Mouse (Mus musculus): Measurements from ENCODE around the gene Arhgap32. TPM values are rescaled to one million over a fixed set of nuclear protein-coding genes. Genes with fewer than 3 reads are reported as not detected.
"Not testable (repeated sequence)": the region's sequence is repeated elsewhere in the genome, so short reads cannot be mapped to it uniquely, and the experiment has no call there.

Arhgap32 gene
- polyA plus RNA-seq, 1 experiment, result 233 TPM

- WGBS, result 85% methylated on average over 1 of the region's 1 CpGs
- no peak for TF ChIP-seq POLR2A (IDR thresholded peaks at IDR 0.05; ENCODE audit: insufficient read depth, low read depth, low read length)
- no peak for TF ChIP-seq CTCF (IDR thresholded peaks at IDR 0.05; ENCODE audit: insufficient read depth, low read depth, low read length)
- Histone ChIP-seq H3K4me3 (ENCODE audit: insufficient read depth, low read depth, low read length) (no peak overlapping the region), H3K27ac (ENCODE audit: insufficient read depth, low read depth, low read length) (no peak overlapping the region), H3K4me1 (ENCODE audit: control insufficient read depth, insufficient read depth, low read length) (no peaks in the 10 kb centered on the region)
These were observed 4.2 kb downstream of the Arhgap32 start for GRCm38 (mm10) chr9:32120162-32120561.

GRCm38 (mm10) chr9:32121271-32121670 lies 5.3 kb downstream of the Arhgap32 start:
- WGBS, result 97% methylated on average over 13 of the region's 13 CpGs
- not testable (repeated sequence) for H3K27ac ChIP-seq (ENCODE audit: insufficient read depth, low read depth, low read length)

GRCm38 (mm10) chr9:32136195-32136594 lies 20.3 kb downstream of the Arhgap32 start:
- no peak overlapping the region for H3K27ac ChIP-seq (ENCODE audit: insufficient read depth, low read depth, low read length)
- H3K4me3 ChIP-seq (ENCODE audit: insufficient read depth, low read depth, low read length), result no peak overlapping the region
- peaks cover 4% of the 10 kb centered on the region; the same call in 1 of the 2 replicates for H3K4me1 ChIP-seq (ENCODE audit: control insufficient read depth, insufficient read depth, low read length)
- TF ChIP-seq CTCF (IDR thresholded peaks at IDR 0.05; ENCODE audit: insufficient read depth, low read depth, low read length) (no peak), POLR2A (IDR thresholded peaks at IDR 0.05; ENCODE audit: insufficient read depth, low read depth, low read length) (no peak)

More at GRCm38 (mm10) chr9:32121271-32121670, 5.3 kb downstream of the Arhgap32 start:
- not testable (repeated sequence) for H3K4me1 ChIP-seq (ENCODE audit: control insufficient read depth, insufficient read depth, low read length); H3K4me3 ChIP-seq (ENCODE audit: insufficient read depth, low read depth, low read length)

GRCm38 (mm10) chr9:32136680-32137295 lies 20.9 kb downstream of the Arhgap32 start:
- Histone ChIP-seq H3K4me3 (ENCODE audit: insufficient read depth, low read depth, low read length) (no peak overlapping the region), H3K27ac (ENCODE audit: insufficient read depth, low read depth, low read length) (no peak overlapping the region), H3K4me1 (ENCODE audit: control insufficient read depth, insufficient read depth, low read length) (peaks cover 4% of the 10 kb centered on the region; the same call in 1 of the 2 replicates)
- TF ChIP-seq CTCF (IDR thresholded peaks at IDR 0.05; ENCODE audit: insufficient read depth, low read depth, low read length), result no peak
- TF ChIP-seq POLR2A (IDR thresholded peaks at IDR 0.05; ENCODE audit: insufficient read depth, low read depth, low read length), result no peak
- 79% methylated on average over 11 of the region's 11 CpGs for WGBS

- 86% methylated on average over 14 of the region's 14 CpGs for WGBS
- H3K4me3 ChIP-seq (ENCODE audit: insufficient read depth, low read depth, low read length), result no peak overlapping the region
- peaks cover 4% of the 10 kb centered on the region; the same call in 1 of the 2 replicates for H3K4me1 ChIP-seq (ENCODE audit: control insufficient read depth, insufficient read depth, low read length)
- TF ChIP-seq CTCF (IDR thresholded peaks at IDR 0.05; ENCODE audit: insufficient read depth, low read depth, low read length) (no peak), POLR2A (IDR thresholded peaks at IDR 0.05; ENCODE audit: insufficient read depth, low read depth, low read length) (no peak)
- no peak overlapping the region for H3K27ac ChIP-seq (ENCODE audit: insufficient read depth, low read depth, low read length)
These were observed 21.9 kb downstream of the Arhgap32 start for GRCm38 (mm10) chr9:32137697-32138426.

- H3K4me3 ChIP-seq (ENCODE audit: insufficient read depth, low read depth, low read length), result no peak overlapping the region
- TF ChIP-seq POLR2A (IDR thresholded peaks at IDR 0.05; ENCODE audit: insufficient read depth, low read depth, low read length), result no peak
- TF ChIP-seq CTCF (IDR thresholded peaks at IDR 0.05; ENCODE audit: insufficient read depth, low read depth, low read length), result no peak
- H3K27ac ChIP-seq (ENCODE audit: insufficient read depth, low read depth, low read length), result no peak overlapping the region
- WGBS, result 98% methylated on average over 5 of the region's 5 CpGs
- peaks cover 4% of the 10 kb centered on the region; the same call in 1 of the 2 replicates for H3K4me1 ChIP-seq (ENCODE audit: control insufficient read depth, insufficient read depth, low read length)
These were observed 22.7 kb downstream of the Arhgap32 start for GRCm38 (mm10) chr9:32138616-32139015.

- 74% methylated on average over 5 of the region's 5 CpGs for WGBS
- Histone ChIP-seq H3K27ac (ENCODE audit: insufficient read depth, low read depth, low read length) (no peak overlapping the region), H3K4me3 (ENCODE audit: insufficient read depth, low read depth, low read length) (no peak overlapping the region), H3K4me1 (ENCODE audit: control insufficient read depth, insufficient read depth, low read length) (peaks cover 4% of the 10 kb centered on the region; the same call in 1 of the 2 replicates)
- TF ChIP-seq CTCF (IDR thresholded peaks at IDR 0.05; ENCODE audit: insufficient read depth, low read depth, low read length) (no peak), POLR2A (IDR thresholded peaks at IDR 0.05; ENCODE audit: insufficient read depth, low read depth, low read length) (no peak)
These were observed 23.7 kb downstream of the Arhgap32 start for GRCm38 (mm10) chr9:32139641-32140040.

- TF ChIP-seq CTCF (IDR thresholded peaks at IDR 0.05; ENCODE audit: insufficient read depth, low read depth, low read length) (no peak), POLR2A (IDR thresholded peaks at IDR 0.05; ENCODE audit: insufficient read depth, low read depth, low read length) (no peak)
- WGBS, result 79% methylated on average over 3 of the region's 3 CpGs
These were observed 26.9 kb downstream of the Arhgap32 start for GRCm38 (mm10) chr9:32142834-32143233.

GRCm38 (mm10) chr9:32143451-32143850 lies 27.5 kb downstream of the Arhgap32 start:
- H3K4me3 ChIP-seq (ENCODE audit: insufficient read depth, low read depth, low read length), result no peak overlapping the region
- H3K4me1 ChIP-seq (ENCODE audit: control insufficient read depth, insufficient read depth, low read length), result peaks cover 8% of the 10 kb centered on the region
- no peak for TF ChIP-seq POLR2A (IDR thresholded peaks at IDR 0.05; ENCODE audit: insufficient read depth, low read depth, low read length)
- TF ChIP-seq CTCF (IDR thresholded peaks at IDR 0.05; ENCODE audit: insufficient read depth, low read depth, low read length), result no peak
- WGBS, result 92% methylated on average over 3 of the region's 3 CpGs
- H3K27ac ChIP-seq (ENCODE audit: insufficient read depth, low read depth, low read length), result no peak overlapping the region

More at GRCm38 (mm10) chr9:32142834-32143233, 26.9 kb downstream of the Arhgap32 start:
- no peak overlapping the region for H3K27ac ChIP-seq (ENCODE audit: insufficient read depth, low read depth, low read length)
- H3K4me3 ChIP-seq (ENCODE audit: insufficient read depth, low read depth, low read length), result no peak overlapping the region
- peaks cover 8% of the 10 kb centered on the region for H3K4me1 ChIP-seq (ENCODE audit: control insufficient read depth, insufficient read depth, low read length)
